Mouse (Mus musculus): ENCODE data around the gene Tmem273.

- TF ChIP-seq CTCF (IDR thresholded peaks at IDR 0.05; ENCODE audit: low read depth, low read length) (no peak), POLR2A (IDR thresholded peaks at IDR 0.05; ENCODE audit: extremely low read depth, insufficient read depth, low read length) (no peak)
Measured at GRCm38 (mm10) chr14:32865331-32865730, 79.6 kb downstream of the Tmem273 start.
